Mouse (Mus musculus): ENCODE data around the gene Myo1h. TPM values are rescaled to one million over a fixed set of nuclear protein-coding genes. Genes with fewer than 3 reads are reported as not detected.

Myo1h gene
- polyA plus RNA-seq, 1 experiment from 2014 or later = 2.8 TPM

GRCm38 (mm10) chr5:114299156-114299855, 10.3 kb downstream of the Myo1h start:
- H3K4me3 ChIP-seq (ENCODE audit: low read depth, low read length) = no peak overlapping the region
- H3K27ac ChIP-seq (ENCODE audit: low read depth, low read length) = no peak overlapping the region
- no peaks in the 10 kb centered on the region for H3K4me1 ChIP-seq (replicated peaks; ENCODE audit: control insufficient read depth, insufficient read depth, low read length)
- H3K27me3 ChIP-seq (replicated peaks; ENCODE audit: control insufficient read depth, insufficient read depth, low read length) = no peaks in the 10 kb centered on the region; the same call in none of the 2 replicates
- ATAC-seq = no peak
- WGBS = 60% methylated on average over 22 of the region's 22 CpGs
- TF ChIP-seq CTCF (IDR thresholded peaks at IDR 0.05; ENCODE audit: low read depth) = no peak
- no peaks in the 10 kb centered on the region for H3K9me3 ChIP-seq (ENCODE audit: control insufficient read depth)
- H3K36me3 ChIP-seq (ENCODE audit: control insufficient read depth, insufficient read depth) = no peaks in the 10 kb centered on the region
- H3K4me2 ChIP-seq (replicated peaks; ENCODE audit: low read depth) = no peak overlapping the region
- H3K9ac ChIP-seq (ENCODE audit: low read depth, low read length) = no peak overlapping the region

- Histone ChIP-seq H3K9me3 (ENCODE audit: control insufficient read depth) (no peaks in the 10 kb centered on the region), H3K4me1 (replicated peaks; ENCODE audit: control insufficient read depth, insufficient read depth, low read length) (no peaks in the 10 kb centered on the region), H3K9ac (ENCODE audit: low read depth, low read length) (no peak overlapping the region), H3K36me3 (ENCODE audit: control insufficient read depth, insufficient read depth) (no peaks in the 10 kb centered on the region), H3K27ac (ENCODE audit: low read depth, low read length) (no peak overlapping the region), H3K4me2 (replicated peaks; ENCODE audit: low read depth) (no peak overlapping the region), H3K27me3 (replicated peaks; ENCODE audit: control insufficient read depth, insufficient read depth, low read length) (no peaks in the 10 kb centered on the region; the same call in none of the 2 replicates), H3K4me3 (ENCODE audit: low read depth, low read length) (no peak overlapping the region)
- ATAC-seq = no peak
- TF ChIP-seq CTCF (IDR thresholded peaks at IDR 0.05; ENCODE audit: low read depth) = no peak
- WGBS = 89% methylated on average over 24 of the region's 24 CpGs
Measured at GRCm38 (mm10) chr5:114299883-114300610, 11.1 kb downstream of the Myo1h start.

- Histone ChIP-seq H3K9me3 (ENCODE audit: control insufficient read depth) (no peaks in the 10 kb centered on the region), H3K36me3 (ENCODE audit: control insufficient read depth, insufficient read depth) (no peaks in the 10 kb centered on the region), H3K27ac (ENCODE audit: low read depth, low read length) (no peak overlapping the region), H3K27me3 (replicated peaks; ENCODE audit: control insufficient read depth, insufficient read depth, low read length) (no peaks in the 10 kb centered on the region; the same call in none of the 2 replicates), H3K9ac (ENCODE audit: low read depth, low read length) (no peak overlapping the region), H3K4me3 (ENCODE audit: low read depth, low read length) (no peak overlapping the region), H3K4me2 (replicated peaks; ENCODE audit: low read depth) (no peak overlapping the region), H3K4me1 (replicated peaks; ENCODE audit: control insufficient read depth, insufficient read depth, low read length) (no peaks in the 10 kb centered on the region)
- TF ChIP-seq CTCF (IDR thresholded peaks at IDR 0.05; ENCODE audit: low read depth) = no peak
- ATAC-seq = no peak
- WGBS = 76% methylated on average over 6 of the region's 6 CpGs
Measured at GRCm38 (mm10) chr5:114303166-114303565, 14.2 kb downstream of the Myo1h start.

- no peak overlapping the region for H3K9ac ChIP-seq (ENCODE audit: low read depth, low read length)
- H3K27ac ChIP-seq (ENCODE audit: low read depth, low read length) = no peak overlapping the region
- H3K9me3 ChIP-seq (ENCODE audit: control insufficient read depth) = no peaks in the 10 kb centered on the region
- H3K4me3 ChIP-seq (ENCODE audit: low read depth, low read length) = no peak overlapping the region
- H3K4me2 ChIP-seq (replicated peaks; ENCODE audit: low read depth) = no peak overlapping the region
- no peaks in the 10 kb centered on the region; the same call in 1 of the 2 replicates for H3K4me1 ChIP-seq (replicated peaks; ENCODE audit: control insufficient read depth, insufficient read depth, low read length)
- no peaks in the 10 kb centered on the region; the same call in 1 of the 2 replicates for H3K27me3 ChIP-seq (replicated peaks; ENCODE audit: control insufficient read depth, insufficient read depth, low read length)
- no peak for ATAC-seq
- WGBS = 55% methylated on average over 5 of the region's 5 CpGs
- TF ChIP-seq CTCF (IDR thresholded peaks at IDR 0.05; ENCODE audit: low read depth) = no peak
- H3K36me3 ChIP-seq (ENCODE audit: control insufficient read depth, insufficient read depth) = no peaks in the 10 kb centered on the region
Measured at GRCm38 (mm10) chr5:114306496-114306895, 17.5 kb downstream of the Myo1h start.

- Histone ChIP-seq H3K9ac (ENCODE audit: low read depth, low read length) (no peak overlapping the region), H3K9me3 (ENCODE audit: control insufficient read depth) (no peaks in the 10 kb centered on the region), H3K36me3 (ENCODE audit: control insufficient read depth, insufficient read depth) (no peaks in the 10 kb centered on the region), H3K27ac (ENCODE audit: low read depth, low read length) (no peak overlapping the region), H3K4me3 (ENCODE audit: low read depth, low read length) (0 out of 2 replicates have a peak overlapping the region, but pooled peaks have one; percentile 17), H3K4me1 (replicated peaks; ENCODE audit: control insufficient read depth, insufficient read depth, low read length) (no peaks in the 10 kb centered on the region; the same call in 1 of the 2 replicates), H3K27me3 (replicated peaks; ENCODE audit: control insufficient read depth, insufficient read depth, low read length) (no peaks in the 10 kb centered on the region), H3K4me2 (replicated peaks; ENCODE audit: low read depth) (peak overlapping the region; percentile 56)
- peak; percentile 80 for TF ChIP-seq CTCF (IDR thresholded peaks at IDR 0.05; ENCODE audit: low read depth)
- 30% methylated on average over 18 of the region's 18 CpGs for WGBS
- no peak for ATAC-seq
Measured at GRCm38 (mm10) chr5:114308765-114309679, 20.1 kb downstream of the Myo1h start.

GRCm38 (mm10) chr5:114309680-114310036, 20.7 kb downstream of the Myo1h start:
- no peaks in the 10 kb centered on the region; the same call in 1 of the 2 replicates for H3K4me1 ChIP-seq (replicated peaks; ENCODE audit: control insufficient read depth, insufficient read depth, low read length)
- H3K27me3 ChIP-seq (replicated peaks; ENCODE audit: control insufficient read depth, insufficient read depth, low read length) = no peaks in the 10 kb centered on the region
- no peaks in the 10 kb centered on the region for H3K36me3 ChIP-seq (ENCODE audit: control insufficient read depth, insufficient read depth)
- H3K4me3 ChIP-seq (ENCODE audit: low read depth, low read length) = no peak overlapping the region
- no peak overlapping the region for H3K9ac ChIP-seq (ENCODE audit: low read depth, low read length)
- no peak for ATAC-seq
- H3K4me2 ChIP-seq (replicated peaks; ENCODE audit: low read depth) = peak overlapping the region; percentile 56
- 27% methylated on average over 11 of the region's 11 CpGs for WGBS
- H3K27ac ChIP-seq (ENCODE audit: low read depth, low read length) = no peak overlapping the region
- no peaks in the 10 kb centered on the region for H3K9me3 ChIP-seq (ENCODE audit: control insufficient read depth)
- no peak for TF ChIP-seq CTCF (IDR thresholded peaks at IDR 0.05; ENCODE audit: low read depth)

Data from intestine, postnatal 0 days (tissue).